Mouse (Mus musculus): Measurements from ENCODE around the gene Arid3b. TPM values are rescaled to one million over a fixed set of nuclear protein-coding genes. Genes with fewer than 3 reads are reported as not detected.
A peak's percentile ranks its signal among the peaks of the same experiment; 100 is the strongest.

Arid3b gene
- polyA plus RNA-seq, 1 experiment from 2014 or later, result 7.4 TPM

DNA sequence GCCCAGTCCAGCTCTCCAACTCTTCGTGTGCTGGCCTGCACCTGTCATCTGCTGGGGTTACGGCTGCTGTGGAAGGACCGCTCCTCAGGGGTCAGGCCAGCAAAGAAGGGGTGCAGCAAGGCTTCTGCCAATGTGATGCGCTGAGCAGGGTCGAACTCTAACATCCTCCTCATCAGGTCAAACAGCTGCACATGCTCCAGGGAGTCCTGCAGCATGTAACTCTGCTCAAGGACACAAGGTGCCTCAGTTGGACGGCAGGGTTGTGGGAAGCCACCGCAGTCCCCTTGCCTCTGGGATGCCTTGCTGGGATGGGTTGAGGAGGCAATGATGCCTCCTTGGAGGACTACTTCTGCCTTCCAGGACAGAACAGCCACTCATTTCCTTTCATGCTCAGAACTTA is 85.7 kb downstream of the Arid3b start:
- ATAC-seq, result no peak
- Histone ChIP-seq H3K9ac (no peak overlapping the region), H3K27me3 (replicated peaks) (no peaks in the 10 kb centered on the region), H3K4me3 (replicated peaks) (no peak overlapping the region), H3K4me1 (replicated peaks) (no peaks in the 10 kb centered on the region), H3K9me3 (no peaks in the 10 kb centered on the region), H3K27ac (no peak overlapping the region), H3K36me3 (peaks cover 69% of the 10 kb centered on the region), H3K4me2 (replicated peaks) (no peak overlapping the region)
- WGBS, result 84% methylated on average over 7 of the region's 7 CpGs

DNA sequence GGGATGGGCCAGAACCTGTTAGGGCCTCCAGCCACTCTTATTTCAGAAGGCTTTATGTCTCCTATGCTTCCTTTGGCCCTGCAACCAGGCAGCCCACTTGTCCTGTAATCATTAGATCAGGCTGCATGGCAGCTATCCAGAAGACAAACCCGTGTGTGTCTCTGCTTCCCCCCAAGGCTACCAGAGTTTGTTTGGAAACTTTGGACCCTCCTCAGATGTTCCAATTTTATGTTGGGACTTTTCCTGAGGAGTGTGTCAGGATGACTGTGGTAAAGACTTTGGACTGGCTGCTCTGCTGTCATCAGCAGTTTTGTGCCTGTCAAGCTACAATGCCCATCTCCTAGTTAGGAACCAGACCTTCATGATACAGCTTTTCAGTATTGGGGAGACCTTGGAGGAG is 87.8 kb downstream of the Arid3b start:
- no peak overlapping the region for H3K4me3 ChIP-seq (replicated peaks)
- ATAC-seq, result no peak
- no peak overlapping the region for H3K27ac ChIP-seq
- peaks cover 56% of the 10 kb centered on the region for H3K36me3 ChIP-seq
- no peaks in the 10 kb centered on the region for H3K9me3 ChIP-seq
- no peaks in the 10 kb centered on the region for H3K27me3 ChIP-seq (replicated peaks)
- no peaks in the 10 kb centered on the region for H3K4me1 ChIP-seq (replicated peaks)
- H3K9ac ChIP-seq, result no peak overlapping the region
- WGBS, result 60% methylated on average over 1 of the region's 1 CpGs
- H3K4me2 ChIP-seq (replicated peaks), result no peak overlapping the region

DNA sequence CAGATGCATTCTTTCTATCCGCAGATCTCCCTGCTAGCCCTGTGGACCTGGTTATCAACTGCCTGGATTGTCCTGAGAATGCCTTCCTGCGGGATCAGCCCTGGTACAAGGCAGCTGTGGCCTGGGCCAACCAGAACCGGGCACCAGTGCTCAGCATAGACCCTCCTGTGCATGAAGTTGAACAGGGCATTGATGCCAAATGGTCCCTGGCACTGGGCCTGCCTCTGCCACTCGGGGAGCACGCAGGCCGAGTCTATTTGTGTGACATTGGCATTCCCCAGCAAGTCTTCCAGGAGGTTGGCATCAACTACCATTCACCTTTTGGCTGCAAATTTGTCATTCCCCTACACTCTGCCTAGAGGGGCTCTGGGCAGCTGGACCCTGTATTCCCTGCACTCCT is 88.5 kb downstream of the Arid3b start:
- Histone ChIP-seq H3K36me3 (peaks cover 49% of the 10 kb centered on the region), H3K4me3 (replicated peaks) (no peak overlapping the region), H3K4me1 (replicated peaks) (no peaks in the 10 kb centered on the region), H3K4me2 (replicated peaks) (no peak overlapping the region), H3K27ac (no peak overlapping the region), H3K27me3 (replicated peaks) (no peaks in the 10 kb centered on the region), H3K9ac (no peak overlapping the region), H3K9me3 (no peaks in the 10 kb centered on the region)
- no peak for ATAC-seq
- WGBS, result 90% methylated on average over 6 of the region's 6 CpGs

DNA sequence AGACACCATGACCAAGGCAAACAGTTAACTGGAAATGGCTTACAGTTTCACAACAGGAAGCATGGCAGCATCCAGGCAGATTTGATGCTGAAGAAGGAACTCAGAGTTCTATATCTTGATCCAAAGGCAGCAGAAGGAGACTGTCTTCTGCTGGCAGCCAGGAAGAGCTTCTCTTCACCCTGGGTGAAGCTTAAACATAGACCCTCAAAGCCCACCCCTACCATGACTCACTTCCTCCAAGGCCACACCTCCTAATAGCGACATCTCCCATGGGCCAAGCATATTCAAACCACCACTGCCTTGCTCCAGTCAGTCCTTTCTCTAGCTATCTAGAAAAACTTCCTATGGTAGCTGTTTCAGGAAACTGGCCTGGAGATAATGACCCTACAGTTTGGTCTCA is 89.5 kb downstream of the Arid3b start:
- Histone ChIP-seq H3K4me3 (replicated peaks) (no peak overlapping the region), H3K9ac (no peak overlapping the region), H3K27me3 (replicated peaks) (no peaks in the 10 kb centered on the region), H3K4me2 (replicated peaks) (no peak overlapping the region), H3K36me3 (peaks cover 38% of the 10 kb centered on the region), H3K9me3 (no peaks in the 10 kb centered on the region), H3K4me1 (replicated peaks) (no peaks in the 10 kb centered on the region), H3K27ac (no peak overlapping the region)
- no peak for ATAC-seq
- 76% methylated on average over 1 of the region's 1 CpGs for WGBS

DNA sequence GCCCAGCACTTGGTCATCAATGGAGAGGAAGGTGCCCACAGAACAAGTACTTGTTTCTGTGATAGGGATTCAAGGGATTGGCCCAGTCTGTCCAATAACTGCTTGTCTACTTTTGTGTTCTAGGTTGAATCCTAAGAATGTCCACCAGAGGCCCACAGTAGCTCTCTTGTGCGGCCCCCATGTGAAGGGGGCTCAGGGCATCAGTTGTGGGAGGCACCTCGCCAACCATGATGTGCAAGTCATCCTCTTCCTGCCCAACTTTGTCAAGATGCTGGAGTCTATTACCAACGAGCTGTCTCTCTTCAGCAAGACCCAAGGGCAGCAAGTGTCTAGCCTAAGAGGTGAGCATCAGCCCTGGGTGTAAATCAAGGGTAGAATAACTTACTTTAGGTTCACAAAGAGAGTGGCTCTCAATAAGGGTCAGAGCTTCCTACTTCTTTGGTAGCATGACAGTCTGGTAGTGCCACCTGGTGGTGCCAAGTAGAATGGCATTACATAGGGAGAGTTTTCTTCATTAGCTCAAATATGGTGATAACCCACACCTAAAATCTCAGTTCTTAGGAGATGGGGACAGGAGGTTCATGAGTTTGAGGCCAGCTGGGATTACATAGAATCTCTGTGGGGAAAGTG is 92.0 kb downstream of the Arid3b start:
- peak; percentile 39; the same call in 1 of the 2 replicates for ATAC-seq
- 76% methylated on average over 3 of the region's 3 CpGs for WGBS
- H3K27ac ChIP-seq, result no peak overlapping the region
- H3K4me2 ChIP-seq (replicated peaks), result no peak overlapping the region
- no peaks in the 10 kb centered on the region for H3K4me1 ChIP-seq (replicated peaks)
- peaks cover 22% of the 10 kb centered on the region for H3K36me3 ChIP-seq
- no peak overlapping the region for H3K9ac ChIP-seq
- no peaks in the 10 kb centered on the region for H3K27me3 ChIP-seq (replicated peaks)
- H3K9me3 ChIP-seq, result no peaks in the 10 kb centered on the region
- H3K4me3 ChIP-seq (replicated peaks), result no peak overlapping the region

Other genes starting within 250 kb of the Arid3b start
- gene Ulk3, start 247.3 kb downstream of the Arid3b start, polyA plus RNA-seq (2015; fragmentation: Nextera tagmentation; extraction: Ambion mirVana), result 16.3 and 20.4 TPM in 2 replicates
- gene Cplx3, start 230.5 kb downstream of the Arid3b start, polyA plus RNA-seq (2015; fragmentation: Nextera tagmentation; extraction: Ambion mirVana), result not detected in 2 replicates
- not detected in 2 replicates for gene Lman1l, start 216.0 kb downstream of the Arid3b start, polyA plus RNA-seq (2015; fragmentation: Nextera tagmentation; extraction: Ambion mirVana)
- gene Csk, start 183.2 kb downstream of the Arid3b start, polyA plus RNA-seq (2015; fragmentation: Nextera tagmentation; extraction: Ambion mirVana), result 29.0 and 31.4 TPM in 2 replicates
- not detected in 2 replicates for gene Cyp1a2, start 153.1 kb downstream of the Arid3b start, polyA plus RNA-seq (2015; fragmentation: Nextera tagmentation; extraction: Ambion mirVana)
- not detected in 2 replicates for gene Cyp1a1, start 148.9 kb downstream of the Arid3b start, polyA plus RNA-seq (2015; fragmentation: Nextera tagmentation; extraction: Ambion mirVana)
- 29.6 and 29.9 TPM in 2 replicates for gene Edc3, start 128.3 kb downstream of the Arid3b start, polyA plus RNA-seq (2015; fragmentation: Nextera tagmentation; extraction: Ambion mirVana)
- 57.8 and 71.7 TPM in 2 replicates for gene Clk3, start 70.9 kb downstream of the Arid3b start, polyA plus RNA-seq (2015; fragmentation: Nextera tagmentation; extraction: Ambion mirVana)
- gene Ubl7, start 74.2 kb upstream of the Arid3b start, polyA plus RNA-seq (2015; fragmentation: Nextera tagmentation; extraction: Ambion mirVana), result 89.0 and 91.1 TPM in 2 replicates
- gene Sema7a, start 103.3 kb upstream of the Arid3b start, polyA plus RNA-seq (2015; fragmentation: Nextera tagmentation; extraction: Ambion mirVana), result 0.58 and 0.89 TPM in 2 replicates
- 9.3 and 22.1 TPM in 2 replicates for gene Cyp11a1, start 169.6 kb upstream of the Arid3b start, polyA plus RNA-seq (2015; fragmentation: Nextera tagmentation; extraction: Ambion mirVana)
- gene Stra6, start 227.0 kb upstream of the Arid3b start, polyA plus RNA-seq (2015; fragmentation: Nextera tagmentation; extraction: Ambion mirVana), result 4.5 and 4.6 TPM in 2 replicates